Mouse (Mus musculus) G1E (cell line): Measurements from ENCODE around the gene Yars.

Source experiments
- CTCF ChIP-seq: IDR thresholded peaks from 2 replicates; pipeline ENCODE4 v1.5.1; 2012; ENCODE audit warnings: low read depth, low read length, inconsistent platforms, mixed read lengths
- GATA1 ChIP-seq: IDR thresholded peaks from 2 replicates; pipeline ENCODE4 v1.6.1; 2012; ENCODE audit warnings: borderline replicate concordance, low read length, inconsistent platforms, mixed read lengths
- POLR2AphosphoS5 ChIP-seq: IDR thresholded peaks from 2 replicates; pipeline ENCODE4 v1.6.1; 2012; ENCODE audit warnings: low read depth, low read length, inconsistent platforms; ENCODE audit not compliant: insufficient replicate concordance
- TAL1 ChIP-seq: conservative IDR thresholded peaks from 2 replicates; pipeline ENCODE4 v1.6.1; 2012; ENCODE audit warnings: low read depth, low read length, inconsistent platforms, mixed read lengths

- no peak for TF ChIP-seq TAL1
- TF ChIP-seq POLR2AphosphoS5 = no peak
- no peak for TF ChIP-seq CTCF
- TF ChIP-seq GATA1 = no peak
Observed at GRCm38 (mm10) chr4:129142439-129143045, 47.0 kb upstream of the Yars start.
